Mouse (Mus musculus) right cerebral cortex, postnatal 36 days (tissue): ENCODE measurements at regions not wholly inside any gene's neighbourhood (a gene's known extent, or its start where the extent isn't known, plus 50 kb on each side); places are given as distances from the start of the nearest gene placed in this dataset.

ENCODE experiments used
- DNase-seq, 2 experiments: peaks; one replicate each; pipeline ENCODE4 v3.0.0; 2022; ENCODE audit warnings: low spot score in 2 of 2, mixed read lengths in 1 of 2

DNA sequence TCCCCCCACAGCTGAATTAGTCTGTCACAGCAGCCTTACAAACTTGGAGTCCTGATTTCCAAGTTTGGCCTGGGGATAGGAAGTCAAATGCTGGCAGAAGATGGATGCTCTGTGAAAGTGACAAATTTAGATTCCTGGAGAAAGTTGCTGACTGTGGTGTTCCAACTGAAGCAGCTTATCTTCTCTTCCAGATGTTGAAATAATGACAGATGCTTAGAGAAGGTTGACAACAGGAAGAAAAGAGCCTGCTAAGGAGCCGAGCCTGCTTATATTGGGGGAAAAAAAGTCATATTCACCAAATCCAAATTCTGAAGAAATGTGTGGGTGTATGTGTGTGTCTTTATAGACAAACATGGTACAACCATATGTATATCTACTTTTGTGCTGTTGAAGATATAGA, 1380.4 kb upstream of the Cdh8 start:
- DNase-seq: no peak

DNA sequence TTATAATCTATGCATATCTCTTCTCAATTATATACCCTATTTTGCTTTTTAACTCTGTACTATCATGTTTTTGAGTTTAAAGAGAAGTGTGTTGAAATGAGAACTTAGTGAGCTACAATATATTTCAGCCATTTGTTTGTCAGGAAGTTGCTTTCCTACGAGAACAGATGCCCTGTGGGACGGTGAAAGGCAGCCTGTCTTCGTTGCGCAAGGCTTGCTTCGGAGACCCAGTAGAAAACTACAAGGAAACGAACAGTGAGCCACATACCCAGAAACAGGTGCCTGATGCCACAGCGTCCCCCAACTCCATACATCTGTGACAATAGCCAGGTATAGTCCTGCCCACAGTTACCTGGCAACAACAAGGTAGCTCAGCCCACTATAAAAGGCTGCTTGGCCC, 1377.7 kb upstream of the Cdh8 start:
- no peak for DNase-seq

DNA sequence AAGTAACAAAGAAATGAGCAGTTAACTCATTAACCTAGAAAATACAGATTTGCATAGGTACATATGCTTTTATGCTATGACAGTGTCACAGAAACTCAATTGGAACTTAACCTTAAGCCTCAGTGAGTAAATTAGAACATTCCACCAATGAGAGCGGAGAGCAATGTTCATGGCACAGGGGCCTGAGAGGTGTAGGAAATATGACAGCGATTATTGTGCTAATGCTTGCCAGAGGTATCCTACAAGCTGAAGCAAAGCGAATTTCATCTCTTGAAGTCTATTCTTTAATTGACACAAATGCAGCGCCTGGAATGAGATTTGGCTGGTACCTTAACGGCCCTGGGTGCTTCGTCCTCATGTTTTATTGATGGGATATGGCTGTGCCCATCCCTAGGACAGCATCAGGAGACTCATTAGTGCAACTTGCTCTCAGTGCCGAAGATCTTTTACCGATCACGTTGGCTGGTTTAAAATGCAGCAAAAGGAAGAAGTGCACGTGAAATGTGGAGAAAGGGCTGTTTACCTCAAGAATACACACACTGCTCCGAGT, 1374.4 kb upstream of the Cdh8 start:
- DNase-seq: no peak

DNA sequence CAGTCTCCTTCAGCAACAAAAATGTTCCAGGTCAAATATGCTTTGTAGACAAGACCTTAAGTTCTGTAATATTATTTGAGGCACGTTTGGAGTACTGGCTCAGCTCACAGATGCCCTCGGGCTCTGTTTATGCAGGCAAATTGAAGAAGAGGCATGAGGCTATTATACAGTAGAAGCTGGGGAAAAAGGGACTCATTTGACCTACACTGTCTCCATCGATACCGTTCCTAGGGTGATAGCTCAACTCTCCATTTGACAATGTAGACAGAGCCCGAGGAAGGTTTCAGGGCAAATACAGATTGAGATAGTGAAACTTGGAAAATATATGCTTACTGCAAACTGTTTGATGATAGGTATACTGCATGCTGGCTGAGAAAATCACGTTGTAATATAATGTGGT, 1371.9 kb upstream of the Cdh8 start:
- DNase-seq: no peak

DNA sequence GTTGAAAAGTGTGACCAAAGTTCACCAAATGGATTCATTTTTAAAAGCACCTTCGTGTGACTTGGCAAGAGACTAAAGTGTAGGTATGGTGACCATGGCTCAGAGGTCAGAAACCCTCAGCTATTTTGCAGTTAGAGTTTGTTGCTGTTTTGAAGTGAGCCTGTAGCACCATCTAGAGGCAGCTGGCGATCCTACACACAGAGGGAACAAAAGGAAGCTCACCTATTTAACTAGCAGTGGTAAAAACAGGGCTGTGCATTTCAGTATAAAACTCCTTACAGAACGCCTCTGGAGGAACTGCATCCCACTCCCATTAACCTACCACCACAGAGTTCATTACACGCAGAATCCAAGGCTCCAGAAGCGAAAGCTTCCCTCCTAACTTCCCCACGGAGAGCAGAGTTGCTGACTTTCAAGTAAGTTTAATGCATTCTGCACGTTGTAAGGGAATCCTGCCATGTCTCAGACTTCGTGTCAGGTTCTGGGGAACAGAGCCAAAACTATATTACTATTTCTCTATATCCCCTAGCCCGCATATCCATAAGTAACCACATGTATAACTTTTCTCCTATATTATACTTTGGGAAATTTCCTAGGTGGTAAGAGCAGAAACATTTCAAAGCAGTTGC, 1356.6 kb upstream of the Cdh8 start:
- peak; percentile 23 to 26 for DNase-seq

DNA sequence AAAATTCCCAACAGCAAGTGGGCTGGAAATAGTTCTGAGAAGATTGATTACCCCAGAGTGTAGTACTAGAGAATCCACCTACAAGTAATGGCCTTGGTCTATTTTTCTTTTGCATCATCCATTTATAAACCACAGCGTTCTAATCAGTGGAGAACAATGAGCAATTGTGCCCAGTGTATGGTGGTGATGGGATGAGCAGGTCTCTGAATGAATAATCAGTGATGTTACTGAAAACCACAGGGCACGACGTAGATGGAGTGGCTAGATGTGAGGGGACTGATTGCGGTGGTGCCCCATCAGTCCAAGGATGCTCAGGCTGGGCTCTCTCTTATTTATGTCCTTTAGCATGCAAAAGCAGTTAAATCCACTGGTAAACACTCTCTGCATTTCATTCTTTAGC, 1353.3 kb upstream of the Cdh8 start:
- DNase-seq: no peak

DNA sequence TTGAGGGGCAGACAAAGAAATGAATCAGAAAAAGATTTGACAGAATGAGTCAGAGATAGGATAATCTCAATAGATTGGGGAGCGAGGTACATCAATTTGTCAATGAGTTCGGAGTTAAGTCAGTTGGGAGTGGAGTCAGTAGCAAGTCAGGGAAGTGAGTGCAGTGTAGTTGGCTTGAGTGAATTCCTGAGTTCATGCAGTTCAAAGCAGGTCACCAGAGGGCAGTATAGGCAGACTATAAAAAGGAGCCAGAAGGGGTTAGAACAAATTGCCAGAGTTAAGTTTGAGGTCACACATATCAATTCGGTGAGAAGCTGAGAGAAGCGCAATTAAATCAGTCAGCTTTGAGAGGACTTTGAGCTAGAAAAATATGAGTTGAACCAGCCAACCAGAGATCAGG, 1317.7 kb upstream of the Cdh8 start:
- no peak for DNase-seq

DNA sequence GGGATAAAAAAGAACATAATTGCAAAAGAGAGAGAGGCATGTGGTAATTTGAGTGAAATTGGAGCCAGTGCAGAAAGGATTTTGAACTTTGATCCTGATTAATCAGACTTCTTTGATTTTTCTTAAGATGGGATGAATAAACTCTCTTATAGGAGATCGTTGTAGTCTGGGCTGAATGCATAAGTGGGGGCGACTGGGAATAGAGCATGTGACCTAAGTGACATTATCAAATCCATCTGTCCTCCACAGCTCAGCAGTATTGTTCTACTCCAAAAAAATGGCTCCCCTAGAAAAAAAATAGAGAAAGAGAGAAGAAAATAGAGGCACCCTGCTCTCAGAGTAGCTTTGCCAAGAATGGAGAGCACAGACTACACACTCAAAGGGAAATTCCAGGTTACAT, 1286.1 kb upstream of the Cdh8 start:
- no peak for DNase-seq

DNA sequence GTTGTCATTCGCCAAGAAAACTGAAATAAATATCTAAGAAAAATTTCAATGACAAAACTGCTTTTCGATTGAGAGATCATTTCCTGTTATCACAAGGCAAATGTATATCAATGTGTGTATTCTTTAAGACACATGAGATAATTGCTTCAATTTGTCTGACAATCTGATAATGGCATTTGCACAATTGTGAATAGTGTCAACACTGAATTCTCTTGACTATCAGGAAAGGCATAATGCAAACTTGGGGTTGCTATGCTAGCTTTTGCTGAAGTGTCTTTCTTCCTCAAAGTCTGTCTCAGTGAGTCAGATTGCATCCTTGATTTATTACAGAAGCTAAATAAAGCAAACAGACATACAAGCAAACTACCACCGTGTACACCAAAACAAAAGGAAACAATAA, 1278.8 kb upstream of the Cdh8 start:
- DNase-seq: no peak

DNA sequence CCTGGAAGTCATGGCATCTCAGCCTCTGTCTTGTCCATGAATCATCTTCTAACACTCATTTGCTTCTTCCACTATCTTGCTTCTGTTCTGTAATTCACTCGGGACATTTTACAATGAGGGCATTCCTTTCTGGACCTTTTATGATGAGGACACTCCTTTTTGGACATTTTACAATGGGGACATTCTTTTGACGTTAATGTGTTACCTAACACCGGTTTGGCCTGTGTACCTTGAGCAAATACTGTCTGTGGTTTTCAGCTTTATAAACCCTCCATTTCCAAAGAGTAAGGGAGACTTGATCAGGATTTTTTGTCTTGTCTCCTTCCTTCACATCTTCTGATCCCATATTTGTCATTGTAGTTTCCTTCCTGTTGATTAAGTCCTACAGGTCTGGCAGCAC, 1262.3 kb upstream of the Cdh8 start:
- no peak for DNase-seq
